ENCODE assay signal across 24 mouse cellular contexts in genomic region chr2:21129621-21130020, GRCm38 (mm10).
"Had no signal": no experiment of that assay in that cellular context is flagged by ENCODE, and none has a peak within 500 bp of the region (broad histone marks: within the 10 kb centered on the region; RNA-seq: fewer than 3 reads in every experiment).

No protein-coding gene starts in this region.

- H3K9me3 ChIP-seq: limb, embryonic 13.5 days; liver, embryonic 12.5 days; liver, embryonic 15.5 days; lung, embryonic 15.5 days; midbrain, embryonic 10.5 days; midbrain, embryonic 13.5 days; neural tube, embryonic 13.5 days had no signal

- H3K4me2 ChIP-seq: limb, embryonic 13.5 days; liver, embryonic 12.5 days; liver, embryonic 15.5 days; lung, embryonic 15.5 days; midbrain, embryonic 13.5 days; neural tube, embryonic 13.5 days had no signal

- H3K36me3 ChIP-seq: limb, embryonic 13.5 days; liver, embryonic 12.5 days; liver, embryonic 15.5 days; lung, embryonic 15.5 days; midbrain, embryonic 10.5 days; midbrain, embryonic 13.5 days; neural tube, embryonic 13.5 days had no signal

- H3K27me3 ChIP-seq: limb, embryonic 13.5 days; liver, embryonic 12.5 days; liver, embryonic 15.5 days; lung, embryonic 15.5 days; megakaryocyte, embryonic 14.5 days; midbrain, embryonic 13.5 days; neural tube, embryonic 13.5 days had no signal

- H3K4me3 ChIP-seq: limb, embryonic 13.5 days; liver, embryonic 12.5 days; liver, embryonic 15.5 days; lung, embryonic 15.5 days; megakaryocyte, embryonic 14.5 days; midbrain, embryonic 10.5 days; midbrain, embryonic 13.5 days; myocyte; neural tube, embryonic 13.5 days had no signal

- H3K9ac ChIP-seq: limb, embryonic 13.5 days; liver, embryonic 12.5 days; liver, embryonic 15.5 days; lung, embryonic 15.5 days; midbrain, embryonic 13.5 days; neural tube, embryonic 13.5 days had no signal

- H3K4me1 ChIP-seq: limb, embryonic 13.5 days; liver, embryonic 12.5 days; liver, embryonic 15.5 days; lung, embryonic 15.5 days; megakaryocyte, embryonic 14.5 days; midbrain, embryonic 10.5 days; midbrain, embryonic 13.5 days; neural tube, embryonic 13.5 days had no signal

- H3K27ac ChIP-seq: limb, embryonic 13.5 days; liver, embryonic 12.5 days; liver, embryonic 15.5 days; lung, embryonic 15.5 days; midbrain, embryonic 10.5 days; midbrain, embryonic 13.5 days; neural tube, embryonic 13.5 days; stomach, postnatal 0 days had no signal

- DNase-seq: kidney, adult 9 months; kidney, postnatal 14 days; kidney, postnatal 4 days; liver; lung, adult 18-20 months; lung, postnatal 10 days; lung, postnatal 36 days; right cerebral cortex, adult 18-20 months; right cerebral cortex, postnatal 14 days; right cerebral cortex, postnatal 4 days; thymus, adult 2 months; thymus, postnatal 14 days; thymus, postnatal 4 days had no signal

- ATAC-seq: liver, embryonic 12.5 days; midbrain, embryonic 13.5 days; midbrain, embryonic 16.5 days had no signal
